Mouse (Mus musculus): ENCODE measurements around the gene 4930402H24Rik. TPM values are rescaled to one million over a fixed set of nuclear protein-coding genes. Genes with fewer than 3 reads are reported as not detected.

The 4930402H24Rik gene
- total and polyA plus RNA-seq, 3 experiments, result 6.1 to 6.2 TPM; not detected in 1

GRCm38 (mm10) chr2:130818838-130819647, 87.2 kb downstream of the 4930402H24Rik start:
- TF ChIP-seq UBTF (IDR thresholded peaks at IDR 0.05; ENCODE audit: borderline replicate concordance, insufficient read depth, low read depth, low read length) (no peak), TBP (IDR thresholded peaks at IDR 0.05; ENCODE audit: low read depth, low read length) (no peak), RAD21 (IDR thresholded peaks at IDR 0.05; ENCODE audit: low read depth, low read length) (peak; percentile 12; the same call in 1 of the 2 replicates), CTCF (IDR thresholded peaks at IDR 0.05 in 2 of 3, conservative IDR thresholded peaks at IDR 0.05 in 1 of 3; ENCODE audit: control insufficient read depth in 1 of 3, insufficient read depth in 1 of 3, low read depth in 2 of 3, low read length in 3 of 3, poor library complexity in 1 of 3, severe bottlenecking in 1 of 3) (peak in 2 of 3 experiments; percentile 15 to 16; a peak in 1 of 6 replicates)
- Histone ChIP-seq H3K4me3 (ENCODE audit: control insufficient read depth in 1 of 2, insufficient read depth in 1 of 2, low read depth in 2 of 2, low read length in 2 of 2) (no peak overlapping the region), H3K79me2 (ENCODE audit: control insufficient read depth, insufficient read depth, low read length, poor library complexity) (no peaks in the 10 kb centered on the region), H3K9ac (ENCODE audit: control insufficient read depth, low read depth, low read length, poor library complexity, severe bottlenecking) (no peak overlapping the region), H3K27ac (ENCODE audit: control insufficient read depth, low read depth, low read length) (no peak overlapping the region), H3K27me3 (ENCODE audit: control insufficient read depth in 1 of 2, insufficient read depth in 2 of 2, low read length in 2 of 2) (no peaks in the 10 kb centered on the region), H3K4me1 (ENCODE audit: control insufficient read depth in 1 of 2, insufficient read depth in 2 of 2, low read length in 2 of 2) (no peaks in the 10 kb centered on the region), H3K36me3 (ENCODE audit: control insufficient read depth in 1 of 2, insufficient read depth in 2 of 2, low read length in 2 of 2) (no peaks in the 10 kb centered on the region; a peak in 1 of 4 replicates), H3K9me3 (replicated peaks; ENCODE audit: insufficient read depth, low read length) (no peaks in the 10 kb centered on the region)
- no peak for DNase-seq (ENCODE audit: low read depth, low spot score)

GRCm38 (mm10) chr2:130817865-130818264, 88.3 kb downstream of the 4930402H24Rik start:
- Histone ChIP-seq H3K27ac (ENCODE audit: control insufficient read depth, low read depth, low read length) (no peak overlapping the region), H3K4me1 (ENCODE audit: control insufficient read depth in 1 of 2, insufficient read depth in 2 of 2, low read length in 2 of 2) (no peaks in the 10 kb centered on the region), H3K79me2 (ENCODE audit: control insufficient read depth, insufficient read depth, low read length, poor library complexity) (no peaks in the 10 kb centered on the region), H3K27me3 (ENCODE audit: control insufficient read depth in 1 of 2, insufficient read depth in 2 of 2, low read length in 2 of 2) (no peaks in the 10 kb centered on the region), H3K9ac (ENCODE audit: control insufficient read depth, low read depth, low read length, poor library complexity, severe bottlenecking) (no peak overlapping the region), H3K4me3 (ENCODE audit: control insufficient read depth in 1 of 2, insufficient read depth in 1 of 2, low read depth in 2 of 2, low read length in 2 of 2) (no peak overlapping the region), H3K9me3 (replicated peaks; ENCODE audit: insufficient read depth, low read length) (no peaks in the 10 kb centered on the region), H3K36me3 (ENCODE audit: control insufficient read depth in 1 of 2, insufficient read depth in 2 of 2, low read length in 2 of 2) (no peaks in the 10 kb centered on the region; a peak in 1 of 4 replicates)
- TF ChIP-seq MXI1 (IDR thresholded peaks at IDR 0.05; ENCODE audit: low read depth, low read length) (no peak), USF2 (IDR thresholded peaks at IDR 0.05; ENCODE audit: borderline replicate concordance in 1 of 2, insufficient read depth in 1 of 2, low read depth in 1 of 2, low read length in 2 of 2) (no peak), SIN3A (IDR thresholded peaks at IDR 0.05; ENCODE audit: low read length) (no peak), TBP (IDR thresholded peaks at IDR 0.05; ENCODE audit: low read depth, low read length) (no peak), ZNF384 (IDR thresholded peaks at IDR 0.05; ENCODE audit: low read depth, low read length) (no peak), GABPA (IDR thresholded peaks at IDR 0.05; ENCODE audit: low read depth, low read length) (no peak), TAL1 (IDR thresholded peaks at IDR 0.05; ENCODE audit: low read length) (no peak), POLR2AphosphoS2 (IDR thresholded peaks at IDR 0.05; ENCODE audit: low read length) (no peak), SMC3 (IDR thresholded peaks at IDR 0.05; ENCODE audit: low read depth, low read length) (no peak), UBTF (IDR thresholded peaks at IDR 0.05; ENCODE audit: borderline replicate concordance, insufficient read depth, low read depth, low read length) (no peak), NRF1 (IDR thresholded peaks at IDR 0.05; ENCODE audit: insufficient read depth, low read depth, low read length, poor library complexity, severe bottlenecking) (no peak), MAZ (IDR thresholded peaks at IDR 0.05; ENCODE audit: low read depth, low read length) (no peak), POLR2A (IDR thresholded peaks at IDR 0.05; ENCODE audit: control insufficient read depth in 1 of 2, insufficient read depth in 1 of 2, low read depth in 1 of 2, low read length in 2 of 2, poor library complexity in 1 of 2) (no peak), E2F4 (IDR thresholded peaks at IDR 0.05; ENCODE audit: borderline replicate concordance, low read depth, low read length) (no peak)
- no peak for DNase-seq (ENCODE audit: low read depth, low spot score)
